Mouse (Mus musculus): ENCODE data around the gene Kmo.

Kmo gene

GRCm38 (mm10) chr1:175632470-175632869 is 12.3 kb downstream of the Kmo start:
- DNase-seq, result no peak

- no peak for DNase-seq
Measured at GRCm38 (mm10) chr1:175637677-175638076, 17.5 kb downstream of the Kmo start.

- no peak for DNase-seq
Measured at GRCm38 (mm10) chr1:175639072-175639471, 18.9 kb downstream of the Kmo start.

GRCm38 (mm10) chr1:175640435-175641150 is 20.4 kb downstream of the Kmo start:
- DNase-seq, result peak; percentile 40 to 58

- no peak for DNase-seq
Measured at GRCm38 (mm10) chr1:175643496-175644265, 23.5 kb downstream of the Kmo start.

GRCm38 (mm10) chr1:175646952-175647351 is 26.8 kb downstream of the Kmo start:
- no peak for DNase-seq

GRCm38 (mm10) chr1:175648615-175649014 is 28.4 kb downstream of the Kmo start:
- no peak for DNase-seq

GRCm38 (mm10) chr1:175659900-175660299 is 39.7 kb downstream of the Kmo start:
- no peak for DNase-seq

GRCm38 (mm10) chr1:175668666-175669405 is 48.7 kb downstream of the Kmo start:
- peak in 1 of 2 experiments; percentile 11 for DNase-seq

- DNase-seq, result no peak
Measured at GRCm38 (mm10) chr1:175669456-175669855, 49.3 kb downstream of the Kmo start.

GRCm38 (mm10) chr1:175670042-175670441 is 49.9 kb downstream of the Kmo start:
- no peak for DNase-seq

- DNase-seq, result no peak
Measured at GRCm38 (mm10) chr1:175671626-175672025, 51.4 kb downstream of the Kmo start.

- DNase-seq, result no peak
Measured at GRCm38 (mm10) chr1:175673563-175674325, 53.6 kb downstream of the Kmo start.

- DNase-seq, result no peak
Measured at GRCm38 (mm10) chr1:175675116-175675515, 54.9 kb downstream of the Kmo start.

GRCm38 (mm10) chr1:175677459-175677858 is 57.3 kb downstream of the Kmo start:
- no peak for DNase-seq

GRCm38 (mm10) chr1:175680995-175681394 is 60.8 kb downstream of the Kmo start:
- DNase-seq, result no peak

GRCm38 (mm10) chr1:175691686-175692245 is 71.6 kb downstream of the Kmo start:
- DNase-seq, result no peak

- peak; percentile 99 for DNase-seq
Measured at GRCm38 (mm10) chr1:175692246-175692996, 72.2 kb downstream of the Kmo start, which contains the start of the genes Opn3 and Chml. Opn3 (minus strand) TSS chr1:175692776. Chml (minus strand) TSS chr1:175692901.

- DNase-seq, result no peak
Measured at GRCm38 (mm10) chr1:175692997-175693361, 72.8 kb downstream of the Kmo start.

- DNase-seq, result peak in 1 of 2 experiments; percentile 12
Measured at GRCm38 (mm10) chr1:175693429-175693960, 73.3 kb downstream of the Kmo start.

GRCm38 (mm10) chr1:175698293-175698692 is 78.1 kb downstream of the Kmo start, which contains the start of gene Wdr64:
Wdr64 (plus strand) TSS chr1:175698593.
- DNase-seq, result no peak

Measured in thymus, adult 18-20 months (tissue).